20 mouse cellular contexts compared by ENCODE assay signal in genomic region chr19:21624148-21624535, GRCm38 (mm10).
"Had no signal": no experiment of that assay in that cellular context is flagged by ENCODE, and none has a peak within 500 bp of the region (broad histone marks: within the 10 kb centered on the region; RNA-seq: fewer than 3 reads in every experiment).

No protein-coding gene starts in this region.

- H3K9ac ChIP-seq: kidney, embryonic 15.5 days; liver, embryonic 13.5 days; lung, embryonic 14.5 days; midbrain, embryonic 12.5 days; midbrain, embryonic 15.5 days; neural tube, embryonic 12.5 days; neural tube, embryonic 15.5 days had no signal

- H3K9me3 ChIP-seq: kidney, embryonic 15.5 days; liver, embryonic 13.5 days; midbrain, embryonic 12.5 days; midbrain, embryonic 15.5 days; neural tube, embryonic 12.5 days; neural tube, embryonic 15.5 days had no signal

- H3K36me3 ChIP-seq: kidney, embryonic 15.5 days; liver, embryonic 13.5 days; midbrain, embryonic 12.5 days; midbrain, embryonic 15.5 days; neural tube, embryonic 12.5 days; neural tube, embryonic 15.5 days had no signal

- H3K27ac ChIP-seq: kidney, embryonic 15.5 days; left cerebral cortex, adult 2 months; liver, embryonic 13.5 days; macrophage; midbrain, embryonic 12.5 days; midbrain, embryonic 15.5 days; neural tube, embryonic 12.5 days; neural tube, embryonic 15.5 days; stomach, postnatal 0 days had no signal

- ATAC-seq: midbrain, embryonic 15.5 days had no signal

- H3K4me2 ChIP-seq: kidney, embryonic 15.5 days; liver, embryonic 13.5 days; lung, embryonic 14.5 days; midbrain, embryonic 12.5 days; midbrain, embryonic 15.5 days; neural tube, embryonic 12.5 days; neural tube, embryonic 15.5 days had no signal

- H3K27me3 ChIP-seq: kidney, embryonic 15.5 days; liver, embryonic 13.5 days; midbrain, embryonic 12.5 days; midbrain, embryonic 15.5 days; neural tube, embryonic 12.5 days; neural tube, embryonic 15.5 days had no signal

- H3K4me3 ChIP-seq: kidney, embryonic 15.5 days; left cerebral cortex, adult 2 months; liver, embryonic 13.5 days; midbrain, embryonic 12.5 days; midbrain, embryonic 15.5 days; neural tube, embryonic 12.5 days; neural tube, embryonic 15.5 days had no signal

- DNase-seq: kidney, adult 2 months; kidney, postnatal 10 days; kidney, postnatal 4 days; layer of hippocampus, postnatal 36 days; liver, embryonic 13.5 days; lung, embryonic 14.5 days; right cerebral cortex, adult 18-20 months; right cerebral cortex, postnatal 14 days; right cerebral cortex, postnatal 4 days; thymus, adult 2 months; thymus, postnatal 14 days; thymus, postnatal 4 days had no signal

- H3K4me1 ChIP-seq: kidney, embryonic 15.5 days; midbrain, embryonic 12.5 days; midbrain, embryonic 15.5 days; neural tube, embryonic 12.5 days; neural tube, embryonic 15.5 days had no signal
